Mouse (Mus musculus) heart, postnatal 10 days (tissue): ENCODE measurements around the gene Sult6b2. TPM values are rescaled to one million over a fixed set of nuclear protein-coding genes. Genes with fewer than 3 reads are reported as not detected.

Experiments
- DNase-seq, 2 experiments: peaks; one replicate each; pipeline ENCODE4 v3.0.0; 2021
- intact Hi-C: fragments of 180-260 bp; cut with DNase I; formaldehyde crosslinking; loops from one replicate; pipeline ENCODE4 v1.15.1; 2025
- total RNA-seq, 2 experiments: library from RNA; stranded (reverse); gene quantifications; 2 replicates each; pipeline ENCODE4 v1.2.3; 2021

Gene Sult6b2
- total RNA-seq, 2 experiments from 2014 or later: not detected

DNA sequence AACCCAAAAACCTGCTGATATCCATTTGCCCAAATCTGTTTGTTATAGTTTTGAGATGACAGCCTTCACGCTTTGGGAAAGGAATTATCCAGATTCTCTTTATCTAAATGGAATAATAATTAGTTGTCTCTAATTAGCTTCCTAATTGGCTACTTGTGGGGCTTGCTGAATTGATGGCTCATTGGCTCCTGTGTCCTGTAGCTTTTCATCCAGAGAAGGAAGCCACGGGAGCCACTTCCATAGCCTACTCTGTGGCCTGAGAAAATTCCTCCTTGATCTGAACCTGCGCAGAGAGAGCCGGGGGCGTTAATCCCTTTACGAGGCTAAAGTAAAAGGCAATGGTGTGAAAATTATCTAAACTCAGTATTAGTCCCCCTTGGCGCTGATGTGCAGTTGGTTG, 23.0 kb downstream of the Sult6b2 start:
- intact Hi-C loops: loop anchor here (10.0 kb wide), 1 partner anchor 394 kb away; no protein-coding TSS in a partner anchor
- DNase-seq: no peak

DNA sequence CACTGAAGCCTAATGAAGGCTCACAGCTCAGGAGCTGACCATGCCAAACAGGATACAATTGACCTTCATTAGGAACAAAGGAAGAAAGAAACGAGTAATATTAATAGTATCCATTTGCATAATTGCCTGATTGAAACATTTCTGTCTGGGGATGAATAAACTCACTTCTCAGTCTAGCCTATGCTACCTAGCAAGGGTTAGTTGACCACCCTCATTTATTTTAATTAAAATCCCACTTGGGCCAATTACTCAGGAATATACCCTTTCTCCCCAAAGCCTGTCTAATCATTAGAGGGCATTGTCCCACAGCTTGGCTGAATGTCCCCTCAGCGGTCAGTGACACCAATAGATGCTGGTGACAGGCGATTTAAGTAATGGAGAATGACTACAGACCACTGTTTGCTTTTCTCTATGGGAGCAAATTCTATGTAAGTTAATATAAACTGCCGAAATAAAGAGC, 23.7 kb downstream of the Sult6b2 start:
- intact Hi-C loops: loop anchor here (10.0 kb wide), 1 partner anchor 394 kb away; no protein-coding TSS in a partner anchor
- DNase-seq: no peak

DNA sequence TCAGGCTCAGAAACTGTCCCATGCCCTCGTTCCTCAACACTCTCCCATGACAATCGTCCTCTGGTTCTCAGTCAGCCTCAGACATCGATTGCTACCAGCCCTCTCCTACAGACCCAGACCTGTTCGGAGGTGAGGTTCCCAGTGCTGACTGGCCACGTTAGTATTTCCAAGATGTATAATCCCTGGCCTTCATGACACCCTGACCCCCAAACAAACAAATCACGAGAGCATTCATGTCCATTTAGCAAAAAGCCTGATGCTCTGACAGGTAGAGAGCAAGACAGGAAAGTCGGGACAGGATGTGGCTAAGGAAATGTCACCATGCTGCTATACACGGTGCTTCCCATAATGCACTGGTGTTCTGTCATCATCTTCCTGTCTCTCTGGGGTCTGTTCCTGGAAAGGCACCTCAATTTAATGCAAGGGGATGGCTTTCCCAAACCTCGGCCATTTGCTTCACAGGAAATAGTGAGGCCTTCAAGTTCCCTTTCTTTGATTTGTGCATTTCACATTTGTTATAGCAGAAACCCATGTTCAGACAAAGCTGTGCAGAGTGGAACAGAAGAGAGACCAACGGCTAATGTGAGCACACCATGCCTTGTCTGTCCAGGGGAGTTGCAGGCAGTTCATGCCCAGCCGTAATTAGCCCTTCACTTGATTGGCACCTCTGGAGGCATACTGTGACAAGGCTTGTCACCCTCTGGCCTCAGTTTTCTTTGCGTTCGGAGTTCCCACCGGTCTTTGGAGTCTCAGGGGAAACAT, 24.3 kb downstream of the Sult6b2 start:
- no peak for DNase-seq
- intact Hi-C loops: loop anchor here (2.0 to 10.0 kb wide), 2 partner anchors 35 to 395 kb away; no protein-coding TSS in a partner anchor

DNA sequence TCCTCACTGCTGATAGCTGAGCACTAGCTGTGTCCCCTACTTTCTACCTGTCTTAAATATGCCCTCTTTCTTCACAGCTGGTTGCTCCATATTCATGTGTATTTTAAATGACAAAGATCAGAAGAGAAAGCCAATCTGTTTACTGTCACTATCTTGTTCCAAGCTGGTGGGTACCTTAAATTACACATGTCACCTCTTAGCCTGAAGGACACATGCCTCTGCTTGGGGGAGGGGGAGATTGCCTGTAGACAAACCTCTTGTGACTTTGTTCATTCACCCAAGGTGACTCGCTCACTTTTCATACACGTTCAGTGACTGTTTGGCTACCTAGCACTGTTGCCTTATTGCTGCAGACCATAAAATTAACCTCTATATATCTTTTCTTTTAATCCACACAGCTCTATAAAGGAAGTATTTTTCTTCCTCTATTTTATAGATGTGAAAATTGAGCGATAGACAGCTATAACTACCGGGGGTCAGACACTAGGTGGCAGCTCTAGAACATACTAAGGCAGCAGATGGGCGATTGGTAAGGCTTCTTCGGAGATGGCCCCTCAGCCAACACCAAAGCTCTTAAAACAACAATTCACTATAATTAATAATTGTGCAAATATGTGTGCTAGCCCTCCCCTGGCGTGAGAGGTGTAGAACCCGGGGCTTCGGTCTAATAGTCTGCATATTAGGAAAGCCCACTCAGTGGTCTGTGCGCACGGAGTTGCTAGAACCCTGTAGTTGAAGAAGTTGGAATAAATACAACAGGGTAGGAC, 25.1 kb downstream of the Sult6b2 start:
- intact Hi-C loops: loop anchor here (2.0 kb wide), 1 partner anchor 36 kb away; no protein-coding TSS in a partner anchor
- DNase-seq: peak; percentile 61 to 72

- no peak for DNase-seq
- intact Hi-C loops: no loop called here
Measured at GRCm38 (mm10) chr6:142776935-142777334, 27.4 kb downstream of the Sult6b2 start.

DNA sequence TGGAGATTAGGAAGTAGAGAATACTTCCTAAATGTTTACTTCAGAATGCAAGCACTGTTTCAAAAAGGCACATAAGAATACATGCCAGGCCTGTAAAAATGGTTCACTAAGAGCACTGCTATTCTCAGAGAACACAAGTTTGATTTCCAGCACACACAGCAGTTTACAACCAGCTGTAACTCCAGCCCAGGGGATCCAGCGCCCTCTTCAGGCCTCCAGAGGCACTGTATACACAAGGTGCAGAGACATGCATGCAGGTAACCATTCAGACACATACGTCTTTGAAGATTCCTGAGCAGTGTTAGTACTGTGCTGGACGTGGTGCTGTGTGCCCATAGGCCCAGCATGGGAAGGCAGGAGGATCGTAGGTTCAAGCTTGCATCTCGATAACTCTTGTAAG, 30.7 kb downstream of the Sult6b2 start:
- intact Hi-C loops: no loop called here

DNA sequence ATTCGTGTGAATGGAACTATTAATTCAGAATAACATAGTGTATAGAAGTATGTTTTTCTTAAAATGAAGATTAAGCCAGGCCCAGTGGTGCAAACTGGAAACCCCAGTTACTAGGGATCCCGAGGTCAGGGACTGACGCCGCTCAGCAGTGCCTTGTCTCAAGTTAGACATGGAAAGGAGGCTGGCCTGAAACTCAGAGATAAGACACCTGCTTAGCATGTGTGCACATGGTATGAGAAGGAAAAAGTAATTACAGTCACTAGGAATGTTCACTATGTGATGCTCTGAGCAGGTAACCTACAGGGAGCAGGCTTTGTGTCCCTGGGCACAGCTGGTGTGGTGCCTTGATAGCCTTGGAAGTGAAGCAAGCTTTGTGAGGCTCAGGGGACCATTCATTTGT, 32.7 kb downstream of the Sult6b2 start:
- intact Hi-C loops: no loop called here
- DNase-seq: no peak

More for the DNA sequence above, 30.7 kb downstream of the Sult6b2 start:
- no peak for DNase-seq

DNA sequence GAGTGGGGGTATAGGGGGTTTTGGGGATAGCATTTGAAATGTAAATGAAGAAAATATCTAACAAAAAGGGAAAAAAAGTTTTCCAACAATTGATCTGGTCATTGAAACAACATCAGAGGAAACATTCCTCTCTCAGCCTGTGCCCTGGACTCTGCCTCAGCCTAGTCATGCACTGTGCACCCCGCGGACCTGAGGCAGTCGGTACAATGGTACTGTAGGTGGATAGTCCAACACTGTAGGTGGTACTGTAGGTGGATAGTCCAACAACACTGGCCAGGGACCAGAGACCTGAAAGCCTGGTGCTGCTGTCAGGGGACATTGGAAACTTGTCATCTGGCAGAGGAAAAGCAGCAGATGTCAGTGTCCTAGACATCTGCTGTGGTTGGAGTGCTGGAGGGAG, 34.4 kb downstream of the Sult6b2 start:
- intact Hi-C loops: no loop called here
- no peak for DNase-seq

DNA sequence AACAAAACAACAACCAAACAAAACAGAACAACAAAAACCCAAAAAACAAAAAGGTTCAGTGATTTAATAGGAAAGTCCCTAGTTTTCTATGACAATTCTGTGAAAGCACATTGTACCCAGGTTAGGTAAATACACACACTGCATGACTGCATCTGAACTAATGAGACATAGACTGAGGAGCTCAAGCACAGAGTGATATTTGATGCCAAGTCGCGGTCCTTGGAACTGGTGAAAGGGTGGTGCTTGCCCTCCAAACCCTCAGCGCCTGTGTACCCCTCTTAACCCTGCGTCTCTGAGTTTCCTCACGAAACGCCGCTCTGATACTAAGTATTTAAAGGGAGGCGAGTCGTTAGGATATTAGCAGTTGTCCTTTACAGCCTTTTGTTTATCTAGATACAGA, 37.0 kb downstream of the Sult6b2 start:
- DNase-seq: no peak
- intact Hi-C loops: no loop called here

DNA sequence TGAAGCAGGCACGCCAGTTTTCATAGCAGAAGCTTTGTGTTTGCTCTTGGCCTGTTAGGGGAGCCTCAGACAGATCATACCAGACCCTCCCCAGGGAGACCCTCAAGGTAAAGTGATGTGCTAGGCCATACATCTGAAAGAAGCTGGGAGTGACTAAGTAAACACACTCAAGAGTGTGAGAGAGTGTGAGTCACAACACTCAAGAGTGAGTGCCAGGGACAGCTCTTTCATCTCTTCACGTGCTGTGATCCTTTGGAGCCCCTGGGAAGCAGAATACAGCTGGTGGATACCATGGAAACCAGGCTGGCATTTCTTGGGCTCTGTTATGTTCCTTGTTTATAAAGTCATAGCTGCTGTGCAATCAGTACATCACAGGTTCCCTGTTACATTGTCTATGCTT, 39.4 kb downstream of the Sult6b2 start:
- intact Hi-C loops: no loop called here
- no peak for DNase-seq

DNA sequence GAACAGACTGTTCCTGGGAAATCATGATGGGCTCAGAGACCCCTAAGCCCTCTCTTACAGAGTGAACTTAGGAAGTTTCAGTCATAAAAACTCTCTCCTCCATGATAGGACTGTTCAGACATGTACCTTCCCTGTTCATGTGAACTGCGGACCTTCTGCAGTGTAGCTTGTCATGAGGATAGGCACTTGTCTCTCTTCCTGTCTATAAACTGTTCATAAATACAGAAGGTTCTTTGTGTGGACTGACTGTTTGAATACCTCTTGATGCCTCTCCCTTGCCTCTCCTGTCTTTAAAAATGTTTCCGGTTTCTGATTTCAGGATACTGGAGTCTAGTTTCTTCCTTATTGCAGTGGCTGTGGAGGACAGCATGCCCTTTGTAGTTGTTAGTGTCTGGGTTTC, 44.7 kb downstream of the Sult6b2 start:
- intact Hi-C loops: loop anchor here (10.0 kb wide), 1 partner anchor 375 kb away; the partner anchor contains the start of genes Golt1b and Recql
- DNase-seq: no peak

GRCm38 (mm10) chr6:142758562-142758961, 45.7 kb downstream of the Sult6b2 start:
- intact Hi-C loops: loop anchor here (10.0 kb wide), 1 partner anchor 374 kb away; the partner anchor contains the start of genes Golt1b and Recql
- no peak for DNase-seq

DNA sequence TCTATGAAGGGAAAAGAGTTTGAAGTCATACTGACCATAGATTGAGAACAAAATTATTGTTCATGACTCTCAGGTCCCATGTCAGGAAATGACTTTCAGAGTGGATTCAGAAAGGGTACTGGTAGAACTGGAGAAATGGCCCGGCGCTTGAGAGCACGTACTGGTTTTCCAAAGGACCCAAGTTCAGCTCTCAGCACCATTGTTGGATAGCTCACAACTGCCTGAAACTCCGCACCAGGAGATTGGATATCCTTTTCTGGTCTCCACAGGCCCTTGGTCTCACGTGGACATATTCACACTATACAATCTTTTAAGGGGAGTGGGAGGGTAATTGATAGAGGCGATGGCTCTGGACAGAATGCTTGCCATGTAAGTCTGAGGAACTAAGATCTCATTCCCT, 46.3 kb downstream of the Sult6b2 start:
- intact Hi-C loops: loop anchor here (10.0 kb wide), 1 partner anchor 373 kb away; the partner anchor contains the start of genes Golt1b and Recql
- no peak for DNase-seq

DNA sequence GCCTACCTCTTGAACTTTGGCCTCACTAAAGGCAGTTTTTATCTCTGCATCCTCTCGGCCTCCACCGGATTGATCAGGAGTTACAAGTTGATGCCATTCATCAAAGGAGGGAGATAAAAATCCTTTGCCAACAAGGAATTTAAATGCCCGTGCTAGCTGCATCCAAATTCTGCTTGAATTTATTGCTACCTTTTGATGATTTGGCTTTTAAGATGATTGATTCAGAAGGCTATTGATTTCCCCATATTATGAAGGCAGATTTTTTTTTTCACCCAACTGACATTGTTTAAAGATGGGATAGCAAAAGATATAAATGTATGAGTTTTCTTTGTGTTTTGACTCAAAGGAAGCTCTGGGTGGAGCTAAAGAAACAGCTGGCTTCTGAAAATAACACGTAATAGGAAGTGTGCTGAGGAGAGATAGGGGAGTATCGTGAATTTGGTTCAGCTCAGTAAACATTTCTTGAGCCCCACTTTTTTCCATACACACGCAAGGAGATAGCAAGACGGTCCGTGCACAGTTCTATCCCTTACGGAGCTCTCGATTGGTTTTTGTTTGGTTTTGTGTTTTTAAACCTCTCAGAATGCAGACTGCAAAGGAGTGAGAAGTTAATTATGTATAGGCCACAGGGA, 46.9 kb downstream of the Sult6b2 start:
- intact Hi-C loops: loop anchor here (10.0 kb wide), 1 partner anchor 373 kb away; the partner anchor contains the start of genes Golt1b and Recql
- DNase-seq: peak in 1 of 2 experiments; percentile 38

GRCm38 (mm10) chr6:142756507-142757333, 47.6 kb downstream of the Sult6b2 start, which contains the start of gene Cmas:
Gene Cmas (plus strand): TSS chr6:142756686.
- DNase-seq: peak; percentile 90
- intact Hi-C loops: loop anchor here (10.0 kb wide), 1 partner anchor 372 kb away; the partner anchor contains the start of genes Golt1b and Recql

GRCm38 (mm10) chr6:142752331-142753246, 51.7 kb downstream of the Sult6b2 start:
- intact Hi-C loops: loop anchor here (10.0 kb wide), 1 partner anchor 368 kb away; the partner anchor contains the start of genes Golt1b and Recql
- DNase-seq: no peak

DNA sequence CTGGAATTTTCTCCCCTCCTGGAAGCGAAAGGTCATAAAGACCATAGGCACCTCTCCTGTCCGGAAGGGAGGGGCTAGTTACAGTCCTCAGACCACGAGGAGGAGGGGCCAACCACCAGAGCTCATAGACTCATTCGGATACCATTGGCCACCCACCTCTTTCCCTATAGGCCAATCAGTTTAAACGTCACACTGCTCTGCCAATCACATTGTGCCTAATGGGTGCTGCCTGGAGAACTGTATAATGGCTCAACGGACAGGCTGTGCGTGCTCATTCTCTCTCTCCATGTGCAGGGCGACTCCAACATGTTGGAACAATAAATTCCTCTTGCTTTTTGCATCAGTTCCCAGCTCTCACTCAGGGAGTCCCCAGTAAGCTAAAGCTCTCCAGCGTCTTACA, 52.9 kb downstream of the Sult6b2 start:
- no peak for DNase-seq
- intact Hi-C loops: loop anchor here (10.0 kb wide), 1 partner anchor 367 kb away; the partner anchor contains the start of genes Golt1b and Recql

DNA sequence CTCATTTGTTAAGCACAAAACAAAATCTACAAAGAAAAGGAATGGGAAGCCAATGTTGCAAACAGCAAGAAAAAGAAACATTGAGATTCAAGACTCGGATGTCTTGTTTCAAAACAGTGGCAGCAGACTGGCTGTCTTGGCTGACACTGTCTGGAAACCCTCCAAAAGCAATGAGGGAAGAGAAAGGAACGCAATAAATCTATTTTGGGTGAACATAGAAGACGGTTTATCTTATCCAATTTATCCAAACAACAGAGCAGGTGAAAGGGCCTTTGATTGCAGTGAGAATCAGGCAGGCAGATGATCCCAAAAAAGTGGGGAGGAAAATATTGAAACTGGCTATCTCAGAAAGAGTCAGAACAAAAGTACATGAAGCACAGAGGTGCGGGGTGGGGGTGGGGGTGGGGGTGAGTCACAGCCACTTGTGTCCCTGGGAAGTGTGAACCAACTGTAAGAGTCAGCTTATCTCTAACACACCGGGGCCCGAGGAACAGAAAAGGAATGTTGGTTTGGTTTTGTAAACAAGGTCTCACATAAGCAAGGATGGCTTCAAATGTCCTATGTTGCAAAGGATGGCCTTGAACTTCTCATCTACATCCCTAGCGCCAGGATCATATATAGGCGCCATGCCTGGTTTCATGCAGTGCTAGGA, 56.1 kb downstream of the Sult6b2 start:
- intact Hi-C loops: no loop called here
- peak; percentile 55 to 60 for DNase-seq
